Mouse (Mus musculus): ENCODE measurements around the gene Agap1.

Gene Agap1

DNA sequence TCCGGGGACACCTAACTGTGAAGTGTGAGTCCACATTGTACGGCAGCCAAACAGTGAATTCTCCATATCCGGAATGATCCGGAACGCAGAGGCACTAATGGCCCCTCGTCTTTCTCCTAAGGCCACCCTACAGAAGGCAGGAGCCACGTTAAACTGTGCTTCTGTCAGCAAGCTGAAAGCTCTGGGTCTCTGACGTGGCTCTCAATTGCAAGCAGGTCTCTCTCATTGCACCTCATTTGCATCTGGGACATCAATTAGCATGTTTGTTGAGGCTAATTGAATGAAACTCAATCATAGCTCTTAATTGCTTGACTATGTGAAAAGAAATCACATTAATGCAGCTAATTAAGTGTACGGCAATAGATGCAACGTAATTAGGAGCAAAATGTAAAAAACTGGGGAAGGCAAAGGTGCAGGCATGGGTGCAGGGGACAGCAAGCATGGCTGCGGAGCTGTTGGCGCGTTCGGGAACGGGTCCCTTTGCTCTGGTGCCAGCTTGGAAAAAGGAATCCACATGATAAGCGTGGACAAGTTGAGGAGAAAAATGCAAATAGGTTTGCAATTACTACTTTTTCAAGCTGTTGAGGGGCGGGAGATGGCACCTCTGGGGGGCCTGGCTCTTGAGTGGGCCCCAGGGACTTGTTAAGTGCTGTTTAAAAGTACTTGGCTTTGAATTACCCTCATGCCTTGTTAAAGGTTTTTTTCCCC, 284.6 kb downstream of the Agap1 start:
- ATAC-seq (ENCODE audit: insufficient number of reproducible peaks, low FRiP score, low TSS enrichment) = no peak

DNA sequence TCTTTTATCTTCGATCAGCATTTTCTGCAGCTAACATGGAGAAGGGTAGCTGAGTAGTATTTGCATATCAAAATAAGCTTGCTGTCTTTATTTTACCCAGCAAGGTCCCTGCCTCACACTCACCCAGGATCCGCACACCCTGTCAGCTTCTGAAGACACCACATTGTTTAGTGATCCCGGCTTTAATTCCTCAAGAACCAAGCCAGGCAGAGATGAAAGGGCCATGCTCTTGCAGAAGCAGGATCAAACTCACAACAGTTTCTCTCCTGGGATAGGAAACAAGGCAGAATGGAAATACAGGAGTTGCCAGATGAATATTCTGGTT, 285.1 kb downstream of the Agap1 start:
- ATAC-seq (ENCODE audit: insufficient number of reproducible peaks, low FRiP score, low TSS enrichment) = no peak

DNA sequence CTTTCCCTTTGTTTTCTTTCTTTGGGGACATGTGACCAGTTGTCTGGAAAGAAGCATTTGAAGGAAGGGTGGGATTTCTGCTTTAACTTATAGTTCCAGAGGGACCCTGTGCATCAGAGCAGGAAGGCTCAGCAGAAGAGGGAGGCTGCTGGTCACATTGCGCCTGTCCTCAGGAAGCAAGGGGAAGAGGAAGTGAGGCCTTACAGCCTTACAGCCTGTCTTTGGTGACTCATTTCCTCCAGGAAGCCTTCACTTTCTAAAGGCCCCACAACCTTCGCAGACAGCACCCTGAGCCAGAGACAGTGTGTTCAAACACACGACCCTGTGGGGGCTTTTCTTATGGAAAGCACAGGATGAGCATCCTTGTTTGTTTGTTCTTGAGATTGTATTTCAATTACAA, 287.8 kb downstream of the Agap1 start:
- no peak for ATAC-seq (ENCODE audit: insufficient number of reproducible peaks, low FRiP score, low TSS enrichment)

DNA sequence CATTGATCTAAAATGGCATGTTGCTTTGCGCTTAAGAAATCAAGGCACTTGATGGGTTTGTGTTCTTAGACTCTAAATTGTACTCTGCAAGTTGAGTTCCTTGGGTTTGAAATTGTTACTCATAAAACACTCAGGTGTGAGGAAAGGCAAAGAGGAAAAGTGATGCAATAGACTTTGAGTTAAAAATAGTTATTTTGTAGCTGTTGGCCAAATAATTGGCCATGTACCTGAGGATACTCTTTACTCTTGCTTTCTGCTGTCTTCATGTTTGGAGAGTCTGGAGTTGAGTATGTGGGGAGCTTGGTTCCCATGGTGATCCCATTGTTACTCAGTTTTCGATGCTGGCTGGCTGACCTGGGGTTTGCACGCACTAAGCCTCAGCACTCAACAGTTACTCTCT, 291.6 kb downstream of the Agap1 start:
- ATAC-seq (ENCODE audit: insufficient number of reproducible peaks, low FRiP score, low TSS enrichment) = no peak

DNA sequence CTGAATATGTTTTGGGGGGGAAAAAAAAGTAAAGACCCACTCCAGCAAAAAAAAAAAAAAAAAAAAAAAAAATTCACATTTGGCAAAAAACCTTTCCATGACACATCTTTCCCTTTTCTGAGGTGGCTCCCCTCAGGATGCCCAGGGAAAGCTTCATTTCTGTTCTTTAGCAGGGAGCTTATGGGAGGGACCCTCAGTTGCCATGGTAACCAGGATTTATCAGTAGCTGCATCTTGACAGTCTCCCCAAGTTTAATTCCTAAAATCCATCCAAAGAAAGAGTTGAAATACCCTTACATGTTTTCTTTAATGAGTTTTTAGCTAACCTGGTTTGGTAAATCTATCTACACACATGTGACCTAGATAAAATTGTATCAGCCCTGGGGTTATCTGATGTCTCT, 295.1 kb downstream of the Agap1 start:
- no peak for ATAC-seq (ENCODE audit: insufficient number of reproducible peaks, low FRiP score, low TSS enrichment)

DNA sequence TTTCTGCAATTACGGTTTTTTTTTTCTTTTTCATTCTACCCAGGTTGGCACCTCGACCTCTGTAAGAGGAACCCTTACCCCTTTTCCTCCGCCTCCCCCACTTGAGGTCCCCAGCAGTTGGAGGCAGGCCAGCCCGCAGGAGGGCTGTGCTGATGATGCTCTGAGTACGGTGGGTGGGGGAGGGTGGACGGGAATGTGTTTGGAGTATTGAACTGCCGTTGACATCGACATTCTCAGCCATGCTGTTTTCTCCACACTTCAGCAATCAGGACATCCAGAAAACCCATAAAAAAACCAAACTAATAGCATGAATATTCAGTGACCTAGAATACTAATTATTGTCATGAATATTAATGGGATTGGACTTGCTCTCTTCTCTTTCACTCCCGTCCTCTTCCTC, 295.9 kb downstream of the Agap1 start:
- no peak for ATAC-seq (ENCODE audit: insufficient number of reproducible peaks, low FRiP score, low TSS enrichment)

DNA sequence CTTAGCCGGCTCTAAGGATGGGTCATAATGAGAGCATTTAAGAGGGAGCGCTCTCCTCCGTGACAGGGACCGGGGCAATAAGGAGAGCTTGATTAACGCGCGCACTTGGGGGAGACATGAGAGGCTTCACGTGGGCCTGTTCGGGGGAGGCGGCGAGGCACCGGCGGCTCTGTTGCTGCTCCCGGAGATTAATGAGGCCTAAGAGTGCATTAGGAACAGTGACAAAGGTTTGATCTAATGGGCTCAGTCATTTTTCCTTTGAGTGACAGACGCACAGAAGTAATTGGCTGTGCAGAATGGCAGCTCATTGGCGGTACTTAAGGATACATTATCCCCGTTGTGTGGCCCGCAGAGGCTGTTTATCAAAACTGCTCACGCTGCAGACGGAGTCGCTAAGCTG, 296.3 kb downstream of the Agap1 start:
- ATAC-seq (ENCODE audit: insufficient number of reproducible peaks, low FRiP score, low TSS enrichment) = no peak

DNA sequence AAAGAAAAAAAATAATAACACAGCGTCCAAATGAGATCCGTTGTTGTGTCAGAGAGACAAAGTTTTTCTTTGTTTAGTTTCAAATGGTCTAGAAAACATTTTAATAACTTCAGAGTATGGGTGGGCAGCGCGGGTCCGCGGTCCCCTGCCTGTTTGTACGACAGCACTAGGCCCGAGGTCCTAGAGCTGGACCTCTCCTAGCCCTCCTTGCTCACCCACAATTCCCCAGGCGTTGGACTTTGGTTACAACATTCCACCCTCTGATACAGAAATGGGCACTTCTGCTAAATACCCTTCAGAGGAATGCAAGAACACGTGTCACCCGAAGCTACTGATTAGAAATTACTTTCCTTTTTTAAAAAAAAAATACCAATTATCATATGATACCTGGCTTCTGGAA, 296.7 kb downstream of the Agap1 start:
- ATAC-seq (ENCODE audit: insufficient number of reproducible peaks, low FRiP score, low TSS enrichment) = no peak

DNA sequence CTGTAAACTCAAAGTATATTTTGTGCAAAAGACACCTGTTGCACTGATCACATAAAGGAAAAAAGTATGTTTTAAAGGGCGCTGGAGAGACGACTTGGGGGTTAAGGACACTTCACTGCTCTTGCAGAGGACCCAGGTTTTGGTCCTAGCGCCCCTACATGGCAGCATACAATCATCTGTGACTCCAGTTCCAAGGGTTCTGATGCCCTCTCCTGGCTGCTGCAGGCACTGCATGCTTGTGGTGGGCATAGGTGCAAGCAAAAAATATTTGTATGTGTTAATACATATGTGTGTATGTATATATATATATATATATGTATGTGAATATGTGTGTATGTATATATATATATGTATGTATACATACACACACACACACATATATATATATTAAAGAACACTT, 298.1 kb downstream of the Agap1 start:
- no peak for ATAC-seq (ENCODE audit: insufficient number of reproducible peaks, low FRiP score, low TSS enrichment)

DNA sequence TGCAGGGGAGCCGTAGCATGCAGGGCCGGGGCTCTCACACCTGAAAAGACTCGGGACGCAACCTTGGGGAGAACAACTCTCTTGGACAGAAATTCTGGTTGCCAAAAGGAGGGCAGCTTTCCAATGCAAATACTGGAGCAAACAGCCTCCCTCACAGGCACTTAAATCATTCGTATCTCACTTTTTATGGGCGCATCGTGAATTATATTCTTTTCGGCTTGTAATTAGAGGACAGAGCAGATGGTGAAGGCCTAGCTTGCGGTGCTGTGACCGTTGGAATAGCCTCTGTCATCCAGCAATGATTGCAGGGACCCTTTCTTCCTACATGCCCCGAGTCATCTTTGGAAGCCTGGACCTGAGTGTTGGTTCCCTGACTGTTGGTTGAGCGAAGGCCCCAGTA, 300.8 kb downstream of the Agap1 start:
- no peak for ATAC-seq (ENCODE audit: insufficient number of reproducible peaks, low FRiP score, low TSS enrichment)

DNA sequence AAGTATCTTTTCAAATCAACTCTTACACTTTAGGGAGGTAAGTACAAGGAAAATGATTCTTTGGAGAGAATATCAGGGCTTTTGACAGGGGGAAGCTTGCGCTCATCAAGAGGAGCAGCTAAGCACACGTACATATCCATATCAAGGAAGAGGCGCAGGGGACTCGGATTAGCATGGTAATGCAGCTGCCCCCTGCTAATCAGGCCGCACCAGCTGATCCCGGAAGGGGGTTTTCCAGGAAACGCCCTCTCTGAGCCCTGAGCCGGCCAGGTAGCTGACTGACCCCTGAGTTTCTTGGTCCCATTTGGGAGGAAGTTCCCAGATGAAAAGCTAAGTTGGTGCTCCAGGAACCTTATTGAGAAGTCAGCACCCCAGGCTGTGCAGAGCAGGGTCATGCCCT, 301.8 kb downstream of the Agap1 start:
- no peak for ATAC-seq (ENCODE audit: insufficient number of reproducible peaks, low FRiP score, low TSS enrichment)

DNA sequence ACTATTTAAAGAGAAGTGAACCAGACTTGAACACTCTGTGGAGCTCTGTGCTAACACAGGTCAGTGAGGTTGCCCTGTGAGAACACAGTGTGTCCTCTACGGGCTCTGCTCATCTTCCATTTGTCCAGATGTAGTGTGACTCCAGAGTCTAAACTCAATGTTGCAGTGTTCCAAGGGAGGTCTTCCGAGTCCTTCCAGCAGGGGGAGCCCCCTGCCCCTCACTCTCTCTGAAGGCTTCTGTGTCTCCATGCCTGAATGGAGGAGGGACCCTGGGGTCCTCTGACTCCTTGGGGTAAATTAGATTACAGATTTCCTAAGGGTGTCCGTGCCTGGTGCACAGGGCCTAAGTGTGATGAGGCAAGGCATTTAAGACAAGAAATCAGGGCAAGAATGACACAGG, 302.9 kb downstream of the Agap1 start:
- no peak for ATAC-seq (ENCODE audit: insufficient number of reproducible peaks, low FRiP score, low TSS enrichment)

DNA sequence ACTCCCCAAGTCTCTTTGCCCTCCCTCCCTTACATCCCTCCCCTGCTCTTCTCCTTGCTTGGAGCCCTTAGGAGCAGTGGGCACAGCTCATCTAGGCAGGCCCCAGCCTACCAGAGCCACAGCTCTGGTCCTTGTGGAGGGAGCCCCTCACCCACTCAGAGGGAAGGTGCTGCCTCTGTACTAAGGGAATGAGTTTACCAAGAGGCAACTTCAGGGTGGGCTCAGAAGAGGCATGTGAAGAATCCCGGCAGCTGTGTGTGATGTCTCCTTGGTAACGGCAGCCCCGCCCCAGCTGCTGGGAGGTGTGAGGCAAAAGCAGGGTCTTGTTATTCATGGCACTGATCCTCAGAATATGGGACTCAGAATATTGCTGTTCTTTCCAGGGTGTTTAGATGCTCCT, 309.3 kb downstream of the Agap1 start:
- no peak for ATAC-seq (ENCODE audit: insufficient number of reproducible peaks, low FRiP score, low TSS enrichment)

DNA sequence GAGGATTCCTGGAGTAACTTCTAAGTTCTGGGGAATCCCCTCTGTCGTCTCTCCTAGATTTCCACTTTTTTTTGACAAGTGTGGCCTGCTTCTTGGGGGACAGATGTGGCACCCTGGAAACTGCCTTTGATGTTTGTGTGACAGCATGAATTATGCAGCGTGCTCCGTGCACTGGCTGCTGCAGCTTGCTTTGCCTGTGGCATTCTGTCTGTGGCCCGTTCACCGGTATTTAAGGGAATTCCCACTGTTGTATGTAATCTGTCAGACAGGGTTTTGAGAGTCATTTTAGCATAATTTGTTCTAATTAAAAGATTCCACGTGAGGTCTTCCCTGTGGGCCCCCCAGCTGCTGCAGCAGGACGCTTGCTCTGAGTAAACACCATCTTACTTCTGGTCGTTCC, 312.3 kb downstream of the Agap1 start:
- ATAC-seq (ENCODE audit: insufficient number of reproducible peaks, low FRiP score, low TSS enrichment) = no peak

DNA sequence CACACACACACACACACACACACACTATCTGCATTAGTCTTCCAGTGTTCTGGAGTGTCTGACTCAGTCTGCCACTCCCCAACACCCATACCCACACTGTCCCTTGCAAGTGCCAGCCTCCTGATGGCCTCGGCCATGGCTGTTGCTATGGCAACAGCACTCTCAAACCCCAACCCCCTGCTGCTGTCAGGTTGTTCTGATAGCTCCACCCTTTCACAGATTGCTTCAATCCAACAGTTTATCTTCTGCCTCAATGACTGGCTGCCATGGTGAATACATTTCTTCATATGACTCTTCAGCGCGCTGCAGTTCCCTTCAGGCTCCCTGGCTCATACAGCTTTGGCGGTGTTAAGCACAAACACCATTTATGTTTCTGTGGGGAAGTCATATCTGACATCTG, 315.0 kb downstream of the Agap1 start:
- no peak for ATAC-seq (ENCODE audit: insufficient number of reproducible peaks, low FRiP score, low TSS enrichment)

DNA sequence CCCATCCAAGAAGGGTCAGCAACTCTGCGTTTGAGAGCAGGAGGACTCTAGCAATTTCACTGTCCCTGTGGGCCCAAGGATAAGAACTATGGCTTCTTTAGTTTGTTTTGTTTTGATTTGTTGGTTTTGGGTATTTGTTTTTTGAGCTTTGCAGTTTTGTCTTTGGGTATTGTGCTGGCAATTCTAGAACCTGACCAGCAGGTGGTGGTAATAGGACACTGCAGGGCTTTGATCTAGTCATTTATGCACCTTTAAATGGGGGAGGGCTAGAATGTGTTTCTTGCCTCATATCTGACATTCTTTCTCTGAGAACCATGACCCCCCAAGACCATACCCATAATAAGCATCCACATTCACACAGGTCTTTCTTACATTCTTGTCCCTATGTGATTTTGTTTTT, 315.7 kb downstream of the Agap1 start:
- no peak for ATAC-seq (ENCODE audit: insufficient number of reproducible peaks, low FRiP score, low TSS enrichment)

DNA sequence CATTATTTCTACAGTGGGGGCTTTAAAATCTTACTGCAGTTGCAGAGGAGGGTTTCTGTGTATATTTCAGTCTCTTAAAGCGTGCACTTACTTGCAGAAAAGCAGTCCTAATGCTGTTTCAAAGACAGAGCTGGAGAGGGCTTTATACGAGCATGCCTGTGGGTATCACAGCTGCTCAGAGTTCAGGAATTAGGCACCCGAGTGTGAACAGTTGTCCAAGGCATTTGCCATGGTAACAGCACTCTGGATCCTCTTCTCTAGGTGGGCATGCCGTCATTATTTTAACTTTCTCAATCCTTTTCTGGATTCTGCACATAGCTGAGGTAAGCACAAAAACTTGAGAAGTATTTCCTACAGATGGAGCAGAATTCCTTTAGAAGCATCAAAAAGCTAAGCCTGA, 321.1 kb downstream of the Agap1 start:
- no peak for ATAC-seq (ENCODE audit: insufficient number of reproducible peaks, low FRiP score, low TSS enrichment)

DNA sequence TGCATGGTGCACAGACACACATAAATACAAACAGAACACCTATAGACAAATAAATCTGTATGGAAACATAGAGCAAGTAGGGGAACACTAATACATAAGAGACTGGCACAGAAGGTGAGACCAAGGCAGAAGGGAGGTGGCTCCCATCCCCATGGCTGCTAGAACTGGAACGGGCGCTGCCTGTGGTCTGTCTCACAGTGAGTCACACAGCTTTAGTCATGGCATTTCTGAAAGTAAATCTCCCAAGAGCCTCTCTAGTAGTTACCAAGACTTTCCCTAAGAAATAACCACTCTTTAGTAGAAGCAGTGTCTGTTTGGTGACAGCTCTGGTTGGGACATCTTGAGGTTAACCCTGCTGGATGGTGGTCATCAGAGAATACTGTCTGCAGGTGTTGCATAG, 326.1 kb downstream of the Agap1 start:
- no peak for ATAC-seq (ENCODE audit: insufficient number of reproducible peaks, low FRiP score, low TSS enrichment)

DNA sequence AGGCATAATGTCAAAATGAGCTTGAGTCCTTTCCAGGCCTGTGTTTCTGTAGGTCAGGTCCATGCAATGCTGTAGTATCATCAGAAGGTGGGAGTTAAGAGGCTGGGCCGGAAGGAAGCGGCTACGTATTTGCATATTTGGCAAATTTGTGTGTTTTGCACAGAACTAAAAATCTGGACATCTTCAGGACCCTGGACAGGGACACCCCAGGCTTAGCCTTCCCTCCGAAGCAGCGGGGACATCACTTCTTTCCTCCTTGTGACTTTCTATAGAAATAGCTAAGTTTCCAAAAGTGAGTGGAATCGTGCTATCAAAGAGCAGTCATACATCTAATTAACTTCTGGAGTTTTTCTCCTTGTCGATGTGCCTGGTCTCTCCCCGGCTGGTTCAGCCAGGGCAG, 327.3 kb downstream of the Agap1 start:
- no peak for ATAC-seq (ENCODE audit: insufficient number of reproducible peaks, low FRiP score, low TSS enrichment)

DNA sequence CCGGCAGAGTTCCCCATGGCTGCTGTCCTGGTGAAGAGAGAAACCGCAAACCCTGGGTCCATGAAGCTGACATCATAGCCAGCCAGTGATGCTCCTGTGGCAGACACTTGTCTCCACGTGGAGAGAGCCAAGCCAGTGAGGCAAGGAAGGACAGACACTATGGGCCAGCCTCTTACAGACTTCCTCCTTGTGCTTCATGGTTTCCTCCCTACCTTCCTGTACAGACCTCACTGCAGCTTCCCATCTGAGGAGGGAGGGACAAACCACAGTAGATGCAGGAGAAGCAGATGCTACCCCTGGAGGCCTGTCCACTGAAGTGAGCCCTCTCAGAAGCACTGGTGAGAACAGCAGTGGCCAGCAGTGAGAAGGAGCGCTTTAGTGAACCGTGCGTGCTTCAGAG, 332.2 kb downstream of the Agap1 start:
- ATAC-seq (ENCODE audit: insufficient number of reproducible peaks, low FRiP score, low TSS enrichment) = no peak

DNA sequence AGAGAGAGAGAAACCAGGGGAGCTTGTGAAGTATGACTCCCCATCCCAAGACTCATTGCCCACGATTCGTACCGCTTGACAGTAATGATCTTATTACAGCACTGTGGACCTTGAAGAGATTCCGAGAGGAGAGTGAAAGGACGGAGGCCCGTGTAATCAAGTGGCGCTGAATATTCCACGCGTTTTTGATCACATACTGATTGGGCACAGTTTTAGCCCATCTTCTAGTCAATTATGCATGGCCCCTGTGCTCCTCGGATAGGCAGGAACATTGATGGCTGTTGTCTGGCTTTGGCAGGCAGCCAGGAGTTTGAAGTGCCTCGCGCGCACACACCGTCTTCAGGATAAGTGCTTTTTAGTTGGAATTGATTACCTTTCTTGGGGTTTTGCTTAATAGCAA, 344.1 kb downstream of the Agap1 start:
- ATAC-seq (ENCODE audit: insufficient number of reproducible peaks, low FRiP score, low TSS enrichment) = no peak

DNA sequence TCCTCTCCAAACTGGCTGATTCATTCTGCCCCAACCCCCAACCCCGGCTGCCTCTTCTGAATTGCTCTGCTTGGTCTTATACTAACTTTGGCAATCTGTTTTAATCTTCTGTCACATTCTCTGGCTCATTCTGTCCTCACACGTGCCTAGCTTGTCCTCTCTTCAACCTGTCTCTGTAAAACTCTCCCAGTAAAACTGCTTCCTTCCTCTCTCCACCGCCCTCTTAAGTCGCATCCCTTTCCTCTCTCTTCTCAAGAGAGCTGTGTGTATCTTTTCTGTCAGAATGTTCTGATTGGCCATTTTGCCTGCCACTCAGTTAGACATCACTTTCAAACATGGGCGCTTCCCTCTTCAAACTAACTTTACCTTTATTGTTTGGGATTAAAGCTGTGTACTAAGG, 346.9 kb downstream of the Agap1 start:
- no peak for ATAC-seq (ENCODE audit: insufficient number of reproducible peaks, low FRiP score, low TSS enrichment)

DNA sequence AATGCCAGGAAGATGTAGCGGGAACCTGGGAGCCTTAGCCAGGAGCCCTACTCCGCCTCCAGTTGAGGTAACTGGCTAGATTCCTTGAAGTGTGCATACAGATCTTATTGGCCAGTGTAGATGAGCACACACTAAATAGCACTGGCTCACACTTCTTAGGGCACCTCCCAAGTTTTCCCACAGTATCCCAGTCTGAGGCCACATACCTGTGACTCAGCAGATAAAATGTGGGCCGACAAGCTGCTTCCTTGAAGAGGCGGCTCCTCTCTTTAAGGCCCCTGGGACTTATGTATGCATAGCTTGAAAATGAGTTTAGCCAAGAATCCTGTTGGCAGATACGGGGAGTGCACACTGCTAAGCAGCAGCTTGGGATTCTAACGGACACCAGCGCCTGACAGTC, 350.4 kb downstream of the Agap1 start:
- ATAC-seq (ENCODE audit: insufficient number of reproducible peaks, low FRiP score, low TSS enrichment) = no peak

Data from cerebellum, adult (tissue).